Mouse (Mus musculus) erythroid progenitor cell, adult 5-6 weeks (primary cell): Measurements from ENCODE around the gene Hspg2. TPM values are rescaled to one million over a fixed set of nuclear protein-coding genes. Genes with fewer than 3 reads are reported as not detected.

Experiments
- ATAC-seq: replicated peaks from 2 replicates; pipeline ENCODE4 v1.8.0; 2016; ENCODE audit warnings: moderate number of reproducible peaks, mild to moderate bottlenecking, moderate TSS enrichment, inconsistent platforms; ENCODE audit not compliant: poor library complexity, low FRiP score, severe bottlenecking
- total RNA-seq, 2 experiments: library from RNA; stranded (forward) in 1 of 2; stranded (reverse) in 1 of 2; fragments of 150-400 nt in 1 of 2; fragments of 186-747, 209-891 nt in 1 of 2; gene quantifications; 2 replicates each; pipeline versions ENCODE4 v1.2.3 to v1.2.4; 2015 to 2017; ENCODE audit warnings: low replicate concordance in 2 of 2

The Hspg2 gene
- total RNA-seq, 2 experiments from 2014 or later = not detected

- ATAC-seq = no peak
Measured at GRCm38 (mm10) chr4:137607023-137607422, 138.5 kb downstream of the Hspg2 start.

DNA sequence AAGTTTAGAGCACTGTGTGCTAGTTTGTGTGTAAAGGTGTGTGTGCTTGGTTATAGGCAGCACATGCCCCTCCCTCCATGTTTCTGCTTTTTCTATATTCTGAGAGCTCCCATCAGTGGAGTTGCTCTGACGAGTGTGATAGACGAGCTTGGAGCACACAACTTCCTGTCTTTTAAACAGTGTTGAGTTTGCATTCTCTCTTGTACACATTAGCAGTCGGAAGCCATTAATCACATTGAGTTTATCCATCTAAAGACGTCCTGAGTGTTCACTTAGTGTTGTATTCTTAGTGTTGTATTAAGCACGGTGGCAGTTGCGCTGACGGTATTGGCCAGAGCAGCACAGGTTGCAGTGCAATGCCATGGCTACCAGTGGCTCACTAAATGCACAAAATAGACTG, 140.7 kb downstream of the Hspg2 start:
- no peak for ATAC-seq

GRCm38 (mm10) chr4:137609702-137610101, 141.1 kb downstream of the Hspg2 start:
- no peak; the same call in 1 of the 2 replicates for ATAC-seq

DNA sequence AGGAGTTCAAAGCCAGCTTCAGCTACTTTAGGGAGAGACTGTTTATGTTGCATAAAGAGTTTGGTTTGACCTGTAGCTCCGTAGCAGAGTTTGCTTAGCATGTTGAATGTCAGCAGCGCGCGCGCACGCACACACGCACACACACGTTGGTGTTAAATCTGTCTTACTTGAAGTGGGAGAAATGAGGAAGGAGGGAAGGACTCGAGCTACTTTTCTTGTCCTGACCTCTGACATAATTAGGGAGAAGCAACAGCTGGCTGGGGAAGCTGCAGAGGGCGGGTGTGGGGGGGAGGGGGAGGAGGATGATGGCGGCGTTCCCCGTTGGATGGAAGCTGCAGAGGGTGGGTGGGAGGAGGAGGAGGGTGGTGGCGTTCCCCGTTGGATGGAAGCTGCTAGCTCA, 141.7 kb downstream of the Hspg2 start:
- ATAC-seq = no peak

Other genes starting within 250 kb of the Hspg2 start
- not detected in 2 replicates for gene Wnt4, start 191.3 kb upstream of the Hspg2 start, total RNA-seq (2015; ENCODE audit: low replicate concordance)
- 0.98 TPM in 1 of 2 replicates, not detected in the other for gene Wnt4, start 191.3 kb upstream of the Hspg2 start, total RNA-seq (2017; ENCODE audit: low replicate concordance)
- 284 and 321 TPM in 2 replicates for gene Cdc42, start 111.0 kb upstream of the Hspg2 start, total RNA-seq (2015; ENCODE audit: low replicate concordance)
- 140 and 178 TPM in 2 replicates for gene Cdc42, start 111.0 kb upstream of the Hspg2 start, total RNA-seq (2017; ENCODE audit: low replicate concordance)
- not detected in 2 replicates for gene Cela3a, start 59.0 kb upstream of the Hspg2 start, total RNA-seq (2015; ENCODE audit: low replicate concordance)
- gene Cela3a, start 59.0 kb upstream of the Hspg2 start, total RNA-seq (2017; ENCODE audit: low replicate concordance) = not detected in 2 replicates
- gene Cela3b, start 38.2 kb upstream of the Hspg2 start, total RNA-seq (2015; ENCODE audit: low replicate concordance) = not detected in 2 replicates
- not detected in 2 replicates for gene Cela3b, start 38.2 kb upstream of the Hspg2 start, total RNA-seq (2017; ENCODE audit: low replicate concordance)
- not detected in 2 replicates for gene 1700013G24Rik, start 15.5 kb upstream of the Hspg2 start, total RNA-seq (2015; ENCODE audit: low replicate concordance)
- gene 1700013G24Rik, start 15.5 kb upstream of the Hspg2 start, total RNA-seq (2017; ENCODE audit: low replicate concordance) = not detected in 2 replicates
- not detected in 2 replicates for gene Ldlrad2, start 105.8 kb downstream of the Hspg2 start, total RNA-seq (2015; ENCODE audit: low replicate concordance)
- not detected in 2 replicates for gene Ldlrad2, start 105.8 kb downstream of the Hspg2 start, total RNA-seq (2017; ENCODE audit: low replicate concordance)
- gene Usp48, start 125.0 kb downstream of the Hspg2 start, total RNA-seq (2015; ENCODE audit: low replicate concordance) = 167 and 183 TPM in 2 replicates
- 154 and 178 TPM in 2 replicates for gene Usp48, start 125.0 kb downstream of the Hspg2 start, total RNA-seq (2017; ENCODE audit: low replicate concordance)
- not detected in 2 replicates for gene Rap1gap, start 196.0 kb downstream of the Hspg2 start, total RNA-seq (2015; ENCODE audit: low replicate concordance)
- not detected in 2 replicates for gene Rap1gap, start 196.0 kb downstream of the Hspg2 start, total RNA-seq (2017; ENCODE audit: low replicate concordance)